Mouse (Mus musculus) cortical plate, adult 2 months (tissue): Measurements from ENCODE around the gene Gch1. TPM values are rescaled to one million over a fixed set of nuclear protein-coding genes. Genes with fewer than 3 reads are reported as not detected.

Experiments used
- H3K27ac ChIP-seq: fragments of 200-500 bp; 2 replicates; pipeline ENCODE4 v1.5.1; 2012; ENCODE audit warnings: low read length, control low read depth, inconsistent platforms; ENCODE audit not compliant: insufficient read depth
- H3K4me1 ChIP-seq: fragments of 200-500 bp; 2 replicates; pipeline ENCODE4 v1.6.1; 2011; ENCODE audit warnings: low read length; ENCODE audit not compliant: control insufficient read depth, insufficient read depth
- H3K4me3 ChIP-seq: fragments of 200-500 bp; 2 replicates; pipeline ENCODE4 v1.5.1; 2011; ENCODE audit warnings: mild to moderate bottlenecking, low read length, control low read depth; ENCODE audit not compliant: insufficient read depth
- CTCF ChIP-seq: fragments of 200-500 bp; IDR thresholded peaks from 2 replicates; pipeline ENCODE4 v1.5.1; 2011; ENCODE audit warnings: mild to moderate bottlenecking, control low read depth, low read length; ENCODE audit not compliant: insufficient read depth; ENCODE audit errors: extremely low read depth
- POLR2A ChIP-seq: fragments of 200-500 bp; IDR thresholded peaks from 2 replicates; pipeline ENCODE4 v1.6.1; 2011; ENCODE audit warnings: mild to moderate bottlenecking, low read length, control low read depth; ENCODE audit not compliant: insufficient read depth; ENCODE audit errors: extremely low read depth
- polyA plus RNA-seq: library from polyadenylated mRNA; depleted of rRNA; stranded (reverse); fragments of >200 nt; gene quantifications from 2 replicates; pipeline ENCODE4 v1.2.3, GENCODE M21; 2012

The Gch1 gene
- polyA plus RNA-seq, 1 experiment, result 1.6 TPM

- Histone ChIP-seq H3K4me3 (peak overlapping the region; percentile 43), H3K27ac (no peak overlapping the region), H3K4me1 (no peaks in the 10 kb centered on the region)
- TF ChIP-seq POLR2A (no peak), CTCF (no peak)
Observed at GRCm38 (mm10) chr14:47188475-47188847, 752 bp downstream of the Gch1 start.

- H3K4me1 ChIP-seq, result no peaks in the 10 kb centered on the region
- TF ChIP-seq CTCF (no peak), POLR2A (no peak)
- peak overlapping the region; percentile 43; the same call in 1 of the 2 replicates for H3K4me3 ChIP-seq
- peak overlapping the region; percentile 48; the same call in 1 of the 2 replicates for H3K27ac ChIP-seq
Observed at GRCm38 (mm10) chr14:47187666-47188360, 1.4 kb downstream of the Gch1 start.

GRCm38 (mm10) chr14:47187261-47187660, 2.0 kb downstream of the Gch1 start:
- TF ChIP-seq CTCF (no peak), POLR2A (no peak)
- Histone ChIP-seq H3K4me1 (no peaks in the 10 kb centered on the region), H3K27ac (peak overlapping the region; percentile 48), H3K4me3 (no peak overlapping the region)

GRCm38 (mm10) chr14:47186561-47186960, 2.7 kb downstream of the Gch1 start:
- Histone ChIP-seq H3K4me1 (no peaks in the 10 kb centered on the region), H3K27ac (no peak overlapping the region), H3K4me3 (no peak overlapping the region)
- no peak for TF ChIP-seq CTCF
- no peak for TF ChIP-seq POLR2A

- no peaks in the 10 kb centered on the region for H3K4me1 ChIP-seq
- no peak overlapping the region for H3K27ac ChIP-seq
- no peak overlapping the region for H3K4me3 ChIP-seq
- TF ChIP-seq POLR2A (no peak), CTCF (0 out of 2 replicates have a peak, but pooled peaks have one; percentile 13)
Observed at GRCm38 (mm10) chr14:47181497-47182290, 7.5 kb downstream of the Gch1 start.

GRCm38 (mm10) chr14:47178851-47179250, 10.4 kb downstream of the Gch1 start:
- no peaks in the 10 kb centered on the region for H3K4me1 ChIP-seq
- no peak for TF ChIP-seq POLR2A
- no peak for TF ChIP-seq CTCF
- no peak overlapping the region for H3K4me3 ChIP-seq
- H3K27ac ChIP-seq, result no peak overlapping the region

- Histone ChIP-seq H3K27ac (no peak overlapping the region), H3K4me3 (peak overlapping the region; percentile 1; the same call in 1 of the 2 replicates), H3K4me1 (no peaks in the 10 kb centered on the region)
- TF ChIP-seq CTCF, result no peak
- TF ChIP-seq POLR2A, result no peak
Observed at GRCm38 (mm10) chr14:47177846-47178414, 11.3 kb downstream of the Gch1 start.

- no peak overlapping the region for H3K27ac ChIP-seq
- TF ChIP-seq CTCF, result no peak
- no peak for TF ChIP-seq POLR2A
- H3K4me3 ChIP-seq, result no peak overlapping the region
- H3K4me1 ChIP-seq, result no peaks in the 10 kb centered on the region
Observed at GRCm38 (mm10) chr14:47176226-47176625, 13.0 kb downstream of the Gch1 start.

GRCm38 (mm10) chr14:47175136-47175535, 14.1 kb downstream of the Gch1 start:
- no peak overlapping the region for H3K4me3 ChIP-seq
- TF ChIP-seq CTCF, result no peak
- no peak for TF ChIP-seq POLR2A

More at GRCm38 (mm10) chr14:47175136-47175535, 14.1 kb downstream of the Gch1 start:
- no peak overlapping the region for H3K27ac ChIP-seq
- no peaks in the 10 kb centered on the region for H3K4me1 ChIP-seq
